Mouse (Mus musculus): ENCODE results near the gene Zmym5.
"Not testable (repeated sequence)": the region's sequence is repeated elsewhere in the genome, so short reads cannot be mapped to it uniquely, and the experiment has no call there.

Zmym5 gene

DNA sequence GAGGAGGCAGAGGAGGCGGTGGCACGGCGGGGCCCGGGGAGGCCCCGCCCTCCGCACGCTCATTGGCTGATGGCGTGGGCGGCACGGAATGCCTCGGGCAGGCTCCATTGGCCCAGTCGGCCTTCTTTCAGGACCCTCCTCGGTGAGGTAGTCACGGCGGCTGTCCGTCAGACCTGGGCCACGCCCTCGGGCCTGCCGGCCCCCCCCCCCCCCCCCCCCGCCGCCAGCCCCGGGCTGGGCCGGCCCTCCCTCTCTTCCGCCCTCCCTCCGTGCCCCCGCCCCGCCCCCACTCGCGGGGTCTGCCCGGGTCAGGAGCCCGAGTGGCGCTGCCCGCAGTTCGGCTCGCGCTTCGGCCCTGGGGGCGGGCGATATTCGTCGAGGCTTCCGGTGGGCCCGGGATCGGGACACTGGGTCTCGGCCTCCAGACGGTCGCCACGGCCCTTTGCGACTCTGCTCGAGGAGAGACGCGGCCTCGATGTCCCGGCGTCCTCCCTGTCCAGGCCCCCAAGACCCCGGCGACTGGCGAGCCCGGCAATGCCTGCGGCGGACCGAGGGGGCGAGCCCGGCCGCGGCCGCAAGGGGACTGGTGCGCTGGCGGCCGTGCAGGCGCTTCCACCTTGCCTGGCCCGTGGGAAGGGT is at the start of gene Zmym5:
Gene Zmym5, minus strand, starts transcription at position 16 of the 639 bp plus-strand sequence.
- DNase-seq = peak; percentile 92

DNA sequence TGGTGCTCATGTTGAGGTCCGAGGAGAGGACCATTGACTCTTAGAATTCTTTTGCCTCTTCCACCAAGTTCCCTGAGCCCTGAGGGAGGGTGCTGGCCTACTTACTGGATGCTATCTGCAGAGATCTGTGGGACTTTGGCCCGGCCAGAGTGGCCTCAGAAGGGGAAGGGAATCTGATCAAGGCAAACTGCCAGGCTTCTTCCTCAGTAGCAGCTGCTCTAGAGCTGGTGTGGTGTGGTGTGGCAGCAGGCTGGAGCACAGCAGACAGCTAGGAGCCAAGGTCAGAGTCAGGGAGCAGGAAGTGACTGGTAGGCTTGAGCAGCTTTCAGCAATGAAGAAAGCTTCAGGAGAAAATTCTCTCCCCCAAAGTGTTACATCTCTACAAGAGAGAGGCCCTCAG is 38.2 kb upstream of the Zmym5 start:
- DNase-seq = no peak

DNA sequence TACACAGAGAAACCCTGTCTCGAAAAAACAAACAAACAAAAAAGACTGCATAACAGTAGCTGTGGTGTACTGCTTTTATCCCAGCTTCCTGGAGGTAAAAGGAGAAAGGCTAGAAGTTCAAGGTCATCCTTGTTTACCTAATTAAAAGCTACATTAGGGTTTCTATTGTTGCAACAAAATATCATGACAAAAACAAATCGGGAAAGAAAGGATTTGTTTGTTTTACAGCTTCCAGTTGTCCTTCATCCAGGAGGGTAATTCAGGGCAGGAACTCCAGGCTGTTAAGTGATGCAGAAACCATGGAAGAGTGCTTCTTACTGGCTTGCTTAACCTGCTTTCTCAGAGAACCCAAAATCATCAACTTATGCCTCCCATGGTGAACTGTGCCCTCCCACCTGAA is 36.8 kb upstream of the Zmym5 start:
- DNase-seq = no peak

DNA sequence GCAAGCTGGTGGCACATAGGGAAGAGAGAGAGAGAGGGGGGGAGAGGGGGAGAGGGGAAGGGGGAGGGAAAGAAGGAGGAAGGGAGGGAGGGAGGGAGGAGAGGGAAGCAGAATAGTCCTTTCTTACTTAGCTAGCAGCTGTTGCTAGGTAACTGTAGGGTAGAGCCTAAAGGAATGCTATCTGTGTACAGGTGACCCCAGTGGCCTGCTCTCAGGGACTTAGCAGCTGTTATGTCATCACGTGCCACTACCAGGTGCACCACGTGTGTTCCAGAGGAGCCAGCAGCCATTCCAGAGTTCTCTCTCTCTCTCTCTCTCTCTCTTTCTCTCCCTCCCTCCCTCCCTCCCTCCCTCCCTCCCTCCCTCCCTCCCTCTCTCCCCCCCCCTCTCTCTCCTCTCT is 33.0 kb upstream of the Zmym5 start:
- DNase-seq = peak; percentile 13

DNA sequence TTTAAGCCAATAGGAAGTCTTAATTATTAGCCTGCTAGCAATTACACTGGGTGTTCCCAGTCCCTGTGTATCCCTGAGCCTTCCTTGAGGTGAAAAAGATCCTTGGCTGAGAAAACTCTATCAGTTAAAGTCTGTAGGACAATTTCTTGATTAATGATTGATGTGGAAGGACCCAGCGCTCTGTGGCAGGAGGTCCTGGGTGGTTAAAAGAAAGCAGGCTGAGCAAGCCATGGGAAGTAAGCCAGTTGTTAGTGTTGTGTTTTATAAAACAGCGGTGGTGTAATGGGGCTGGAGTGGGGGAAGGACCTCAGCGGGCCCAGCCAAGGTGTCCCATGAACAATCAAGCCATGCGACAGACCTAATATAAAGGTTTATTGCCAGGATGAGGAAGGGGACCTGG is 32.5 kb upstream of the Zmym5 start:
- DNase-seq = no peak

DNA sequence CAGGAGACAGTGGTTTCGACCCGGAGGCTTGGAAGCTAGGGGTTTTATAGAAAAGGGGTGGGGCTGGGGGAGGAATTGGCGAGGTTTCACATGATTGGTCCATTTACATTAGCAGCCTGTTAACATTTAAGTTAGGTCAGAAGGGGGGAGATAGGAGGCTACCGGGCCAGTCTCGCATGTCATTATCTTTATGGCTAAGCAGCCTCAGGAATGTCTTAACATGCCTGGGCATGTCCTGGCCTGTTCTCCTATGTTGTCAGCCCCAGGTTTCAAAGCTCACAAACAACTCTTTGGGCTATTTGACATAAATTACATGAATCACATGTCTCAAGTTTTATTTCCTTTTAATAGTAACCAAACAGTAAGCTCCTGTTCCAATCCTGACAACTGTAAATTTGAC is 23.1 kb upstream of the Zmym5 start:
- not testable (repeated sequence) for DNase-seq

DNA sequence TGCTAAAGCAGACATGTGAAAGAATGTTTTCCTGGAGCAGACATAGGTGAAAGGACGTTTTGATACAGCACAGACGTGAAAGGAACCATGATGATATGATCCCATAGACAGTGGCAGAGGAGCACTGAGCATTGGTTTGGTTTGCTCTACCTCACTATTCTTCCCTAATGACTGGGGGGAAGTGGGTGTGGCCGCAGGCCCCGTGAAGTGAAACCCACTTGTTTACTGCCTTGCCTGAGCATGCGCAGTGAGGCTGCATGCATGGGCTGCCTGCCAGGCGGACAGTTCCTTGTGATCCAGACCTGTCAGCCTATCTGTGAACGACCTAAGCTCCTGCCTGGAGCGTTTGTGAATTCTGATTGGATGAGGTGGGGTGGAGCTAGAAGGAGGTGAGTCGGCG is 21.7 kb upstream of the Zmym5 start:
- DNase-seq = not testable (repeated sequence)

DNA sequence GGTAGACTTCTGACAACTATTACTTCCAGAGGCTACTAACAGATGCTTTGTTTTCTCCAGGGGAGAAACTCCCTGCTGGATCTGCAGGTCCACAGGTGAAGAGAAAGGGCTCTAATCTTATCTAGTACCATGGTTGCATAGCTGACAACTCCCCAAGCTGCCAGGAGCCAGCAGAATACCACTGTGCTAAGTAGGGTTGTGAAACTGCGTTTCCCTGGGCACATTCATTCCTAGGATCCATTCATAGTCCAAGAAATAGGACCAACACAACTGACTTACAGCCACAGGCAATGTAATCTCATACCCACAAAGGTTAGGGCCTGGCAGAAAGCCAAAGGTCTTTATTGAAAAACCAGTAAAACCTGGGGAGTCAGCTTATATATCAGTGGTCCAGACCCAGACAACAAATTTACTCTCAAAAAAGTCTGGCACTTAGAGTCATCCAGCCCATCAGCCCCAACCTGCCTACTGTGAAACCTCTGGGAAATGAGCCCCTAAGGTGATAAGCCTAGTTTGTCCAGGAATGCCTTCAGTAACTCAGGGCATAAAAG is 21.1 kb upstream of the Zmym5 start:
- DNase-seq = no peak

DNA sequence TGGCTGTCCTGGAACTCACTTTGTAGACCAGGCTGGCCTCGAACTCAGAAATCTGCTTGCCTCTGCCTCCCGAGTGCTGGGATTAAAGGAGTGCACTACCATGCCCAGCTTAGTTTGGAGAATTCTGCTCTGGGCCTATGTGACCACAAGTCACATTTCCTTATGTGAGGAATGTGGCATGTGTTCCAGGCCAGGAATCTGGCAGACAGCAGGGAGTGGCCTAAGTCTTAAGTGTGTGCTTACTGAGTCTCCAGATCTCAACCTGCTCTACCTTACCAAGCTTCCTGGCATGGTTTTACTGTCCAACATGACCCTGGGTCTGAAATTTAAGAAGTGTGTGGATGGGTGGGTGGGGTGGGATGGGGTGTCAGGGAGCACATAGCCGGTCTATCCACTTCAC is 20.6 kb upstream of the Zmym5 start:
- DNase-seq = no peak

DNA sequence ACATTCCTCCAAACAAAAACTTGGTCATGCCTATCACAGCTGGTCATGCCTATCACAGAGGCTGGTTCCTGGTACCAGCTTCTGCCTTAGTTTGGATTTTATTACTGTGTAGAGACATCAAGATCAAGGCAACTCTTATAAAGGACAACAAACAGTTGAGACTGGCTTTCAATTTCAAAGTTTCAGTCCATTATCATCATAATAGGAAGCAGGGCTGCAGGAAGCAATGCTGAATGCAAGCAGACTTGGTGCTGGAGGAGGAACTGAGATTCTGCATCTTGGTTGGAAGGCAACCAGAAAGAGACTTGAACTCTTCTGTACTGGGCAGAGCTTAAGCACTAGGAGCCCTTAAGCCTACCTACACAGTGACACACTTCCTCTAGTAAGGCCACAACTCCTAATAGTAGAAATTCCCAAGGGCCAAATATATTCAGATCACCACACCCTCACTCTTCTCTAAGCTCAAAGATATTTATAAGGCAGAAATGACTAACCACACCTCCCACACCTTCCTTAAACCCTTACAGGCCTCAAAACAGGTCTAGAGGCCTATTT is 19.1 kb upstream of the Zmym5 start:
- DNase-seq = no peak

DNA sequence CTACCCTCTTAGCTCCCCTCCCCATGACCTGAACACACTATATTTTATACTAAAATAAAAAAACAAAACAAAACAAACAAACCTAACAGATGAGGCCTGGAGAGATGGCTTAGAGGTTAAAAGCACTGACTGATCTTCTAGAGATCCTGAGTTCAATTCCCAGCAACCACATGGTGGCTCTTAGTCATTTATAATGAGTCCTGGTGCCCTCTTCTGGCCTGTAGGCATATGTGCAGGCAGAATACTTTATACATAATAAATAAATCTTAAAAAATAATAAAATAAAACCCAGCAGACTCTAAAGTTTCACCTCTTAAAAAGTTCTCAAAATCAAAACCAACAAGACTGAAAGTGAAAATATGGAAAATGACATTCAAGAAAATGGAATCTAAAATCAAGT is 13.0 kb upstream of the Zmym5 start:
- DNase-seq = no peak

DNA sequence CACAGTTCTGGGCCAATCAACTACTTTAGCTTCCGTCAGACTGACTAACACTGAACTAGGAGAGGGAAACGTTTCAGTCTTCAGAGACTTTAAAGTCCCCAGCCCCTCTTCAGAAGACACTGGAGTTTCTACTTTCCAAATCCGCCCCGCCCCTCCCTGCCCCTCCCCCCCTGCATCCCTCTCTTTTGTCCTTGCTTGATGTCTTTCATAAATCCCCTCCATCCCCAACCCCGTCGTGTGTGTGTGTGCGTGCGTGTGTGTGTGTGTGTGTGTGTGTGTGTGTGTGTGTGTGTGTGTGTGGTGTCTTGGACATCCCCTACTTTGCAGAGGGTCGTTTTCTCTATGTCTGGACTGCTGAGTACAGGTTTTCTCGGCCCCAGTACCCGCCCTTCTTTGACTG is 6.1 kb upstream of the Zmym5 start:
- DNase-seq = no peak

DNA sequence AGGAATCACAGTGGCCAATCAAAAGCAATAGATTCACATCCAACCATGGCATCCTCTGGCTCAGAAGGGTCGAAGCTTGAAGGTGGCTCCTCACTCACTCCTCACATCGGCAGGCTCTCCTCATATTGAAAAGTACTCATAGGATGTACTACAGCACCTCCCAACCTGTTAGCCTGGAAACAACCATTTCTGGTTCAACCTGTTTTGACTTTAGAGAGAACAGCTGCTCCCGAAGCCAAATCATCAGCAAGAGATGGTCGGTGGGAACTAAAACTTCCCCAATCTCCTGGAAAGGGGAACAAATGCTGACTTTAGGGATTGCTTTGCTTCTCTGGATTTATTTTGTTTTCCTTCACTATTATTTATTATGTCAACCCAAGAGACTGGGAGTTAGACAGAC is 5.6 kb upstream of the Zmym5 start:
- DNase-seq = no peak

DNA sequence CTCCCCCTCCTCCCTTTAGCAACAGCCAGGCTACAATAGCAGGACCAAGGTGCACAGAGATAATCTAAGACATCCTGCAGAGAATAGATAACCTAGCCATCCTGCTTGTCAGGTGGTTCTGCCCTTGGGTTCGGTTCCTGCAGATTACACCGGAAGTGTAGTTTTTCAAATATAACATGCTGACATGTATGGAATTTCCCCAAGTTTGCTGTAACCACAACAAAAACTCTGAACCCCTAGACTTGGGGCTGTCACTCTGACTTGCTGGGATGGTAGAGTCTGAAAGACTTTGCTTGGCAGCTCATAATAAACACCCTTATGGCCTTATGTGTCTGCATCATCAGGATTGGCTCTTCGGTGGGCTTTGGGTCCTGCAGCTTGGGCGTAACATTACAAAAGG is 5.0 kb upstream of the Zmym5 start:
- no peak for DNase-seq

DNA sequence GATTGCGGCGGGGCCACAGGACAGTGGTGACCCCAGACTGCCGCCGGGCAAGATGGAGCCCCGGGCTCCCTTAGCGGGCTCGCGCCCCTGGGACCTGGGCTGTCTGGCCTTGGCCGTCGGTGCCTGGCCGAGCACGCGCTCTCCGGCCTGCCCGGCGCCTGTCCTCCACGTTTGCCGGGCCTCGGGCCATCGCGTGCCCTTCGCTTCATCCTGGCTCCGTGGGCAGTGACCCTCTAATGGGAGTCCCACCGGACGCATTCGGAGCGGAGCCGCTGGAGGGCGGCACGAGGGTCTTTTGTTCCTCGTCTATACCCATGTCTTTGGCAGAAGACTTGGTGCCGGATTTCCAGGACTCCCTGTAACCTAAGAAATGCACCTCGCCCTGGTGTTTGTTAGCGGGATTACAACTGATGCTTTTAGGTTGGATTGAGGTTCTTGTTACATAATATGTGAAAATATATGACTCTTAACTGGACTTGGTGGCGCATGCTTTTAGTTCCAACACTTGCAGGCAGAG is 1.1 kb upstream of the Zmym5 start:
- DNase-seq = peak; percentile 89

DNA sequence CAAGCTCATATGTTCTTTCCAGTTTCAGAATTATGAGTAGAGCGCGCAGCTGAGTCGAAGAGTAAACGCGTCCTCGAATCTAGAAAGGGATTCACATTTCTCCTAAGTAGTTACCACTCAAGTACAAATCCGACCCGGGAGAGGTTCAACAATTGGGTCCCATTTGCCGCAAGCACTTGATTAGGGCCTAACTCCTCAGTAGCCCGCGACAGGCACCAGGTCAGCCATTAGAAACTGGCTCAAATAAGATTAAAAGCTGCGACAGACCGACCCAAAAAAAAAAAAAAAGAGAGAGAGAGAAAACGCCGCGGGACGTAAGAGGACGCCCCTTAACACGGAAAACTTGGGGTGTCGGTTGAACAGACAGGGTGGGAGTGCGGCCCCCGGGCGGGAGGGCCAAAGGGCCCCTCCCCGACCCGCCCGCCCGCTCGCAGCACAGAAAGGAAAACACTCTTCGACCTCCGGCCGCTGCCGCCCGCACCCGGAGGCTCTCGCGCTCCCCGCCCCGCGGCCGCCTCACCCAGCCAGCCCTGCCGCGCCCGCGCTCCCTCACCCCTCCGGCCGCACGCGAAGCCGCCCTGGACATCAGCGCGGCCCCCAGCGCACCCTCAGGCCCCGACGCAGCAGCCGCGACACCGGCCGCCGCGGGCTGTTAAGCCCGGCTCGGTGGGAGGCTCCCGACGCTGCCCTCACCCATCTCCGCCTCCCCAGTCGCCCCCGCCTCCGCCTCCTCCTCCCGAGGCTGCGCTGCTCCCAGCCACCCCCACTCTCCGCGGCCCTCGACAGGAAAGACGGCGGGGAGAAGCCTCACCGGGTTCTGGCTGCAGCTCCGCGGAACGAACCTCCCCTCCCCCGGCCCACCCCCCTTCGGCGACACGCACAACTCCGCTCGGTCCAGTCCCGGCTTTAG is 480 bp downstream of the Zmym5 start:
- peak; percentile 67 for DNase-seq

DNA sequence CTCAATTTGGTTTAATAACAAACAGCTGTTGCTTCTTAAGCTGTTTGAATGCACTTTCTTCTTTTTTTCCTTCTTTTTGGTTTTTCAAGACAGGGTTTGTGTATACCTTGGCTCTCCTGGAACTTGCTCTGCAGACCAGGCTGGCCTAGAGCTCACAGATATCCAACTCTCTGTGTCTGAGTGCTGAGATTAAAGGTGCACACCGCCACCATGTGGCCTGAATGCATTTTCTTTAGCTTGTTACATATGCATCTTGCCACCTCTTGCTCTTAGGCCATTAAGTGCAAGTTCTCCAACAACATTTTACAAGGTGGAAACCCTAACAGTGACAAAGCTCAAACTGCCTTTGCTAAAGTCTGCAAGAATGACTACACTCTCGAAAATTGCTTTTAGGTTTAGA is 18.3 kb downstream of the Zmym5 start:
- peak; percentile 76 for DNase-seq

DNA sequence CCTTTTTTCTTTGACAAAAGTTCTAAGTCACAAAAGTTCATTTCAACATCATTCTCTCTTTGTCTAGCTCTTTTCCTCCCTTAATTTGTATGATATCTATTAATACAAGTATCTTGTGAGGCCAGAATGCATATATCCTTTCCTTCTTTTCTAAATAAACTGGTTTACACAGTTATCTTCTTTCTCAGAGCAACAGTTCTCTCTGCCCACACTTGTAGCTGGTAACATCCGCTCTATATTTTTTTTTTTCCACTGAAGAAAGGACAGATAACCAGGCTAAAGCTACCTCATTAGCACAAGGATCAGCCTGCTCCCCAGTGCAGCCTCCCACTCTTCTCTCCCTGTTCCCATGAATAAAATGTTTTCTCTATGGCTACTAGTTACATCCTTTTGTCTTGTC is 26.9 kb downstream of the Zmym5 start:
- DNase-seq = no peak

DNA sequence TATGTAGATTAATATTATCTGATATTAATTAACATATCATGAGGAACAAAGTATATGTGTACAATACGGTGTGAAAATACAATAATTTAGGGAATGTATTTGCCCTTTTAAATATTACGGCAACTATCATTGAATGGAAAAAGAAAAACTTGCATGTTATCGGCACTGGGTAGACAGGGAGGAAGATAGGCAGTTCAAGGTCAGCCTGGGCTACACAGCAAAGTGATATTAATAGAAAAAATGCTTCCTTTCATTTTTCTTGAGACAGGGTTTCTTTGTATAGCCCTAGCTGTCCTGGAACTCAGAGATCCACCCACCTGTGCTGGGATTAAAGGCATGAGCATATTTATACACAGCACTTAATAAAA is 32.6 kb downstream of the Zmym5 start:
- no peak for DNase-seq

DNA sequence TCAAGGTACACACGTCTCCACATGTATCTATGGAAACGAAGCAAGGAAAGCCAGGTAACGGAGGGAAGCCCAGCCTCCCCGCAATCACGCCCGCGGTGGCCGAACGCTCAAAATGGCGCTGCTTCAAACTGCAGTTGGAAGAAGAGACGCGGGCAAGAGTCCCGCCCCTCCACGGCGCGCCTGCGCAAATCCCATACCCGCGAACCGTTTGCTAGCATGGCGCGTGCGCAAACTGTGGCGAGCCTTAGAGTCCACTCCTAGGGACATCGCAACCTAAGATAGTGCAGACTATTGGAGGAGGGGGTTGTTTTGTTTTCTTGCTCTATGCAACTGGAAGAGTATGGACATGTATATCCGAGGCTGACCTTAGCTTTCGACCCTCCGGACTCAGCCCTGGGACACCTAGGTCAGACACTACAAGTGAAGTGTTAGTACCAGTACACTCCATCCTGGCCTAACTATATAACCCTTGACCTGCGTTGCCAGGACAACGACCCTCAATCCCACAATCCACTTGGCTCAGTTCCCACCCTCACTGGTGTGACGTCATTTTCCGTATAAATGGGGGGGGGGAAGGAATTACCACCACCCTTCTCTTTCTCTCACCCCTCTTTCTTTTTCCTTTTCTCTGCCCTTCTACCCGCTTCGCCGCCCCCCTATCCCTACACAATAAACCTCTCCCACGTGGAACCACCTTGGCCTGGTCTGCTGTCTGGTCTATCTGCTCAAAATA is 33.1 kb downstream of the Zmym5 start, which contains the start of gene Pspc1:
Gene Pspc1, minus strand, starts transcription at position 117 of the 733 bp plus-strand sequence.
- DNase-seq = peak; percentile 99

DNA sequence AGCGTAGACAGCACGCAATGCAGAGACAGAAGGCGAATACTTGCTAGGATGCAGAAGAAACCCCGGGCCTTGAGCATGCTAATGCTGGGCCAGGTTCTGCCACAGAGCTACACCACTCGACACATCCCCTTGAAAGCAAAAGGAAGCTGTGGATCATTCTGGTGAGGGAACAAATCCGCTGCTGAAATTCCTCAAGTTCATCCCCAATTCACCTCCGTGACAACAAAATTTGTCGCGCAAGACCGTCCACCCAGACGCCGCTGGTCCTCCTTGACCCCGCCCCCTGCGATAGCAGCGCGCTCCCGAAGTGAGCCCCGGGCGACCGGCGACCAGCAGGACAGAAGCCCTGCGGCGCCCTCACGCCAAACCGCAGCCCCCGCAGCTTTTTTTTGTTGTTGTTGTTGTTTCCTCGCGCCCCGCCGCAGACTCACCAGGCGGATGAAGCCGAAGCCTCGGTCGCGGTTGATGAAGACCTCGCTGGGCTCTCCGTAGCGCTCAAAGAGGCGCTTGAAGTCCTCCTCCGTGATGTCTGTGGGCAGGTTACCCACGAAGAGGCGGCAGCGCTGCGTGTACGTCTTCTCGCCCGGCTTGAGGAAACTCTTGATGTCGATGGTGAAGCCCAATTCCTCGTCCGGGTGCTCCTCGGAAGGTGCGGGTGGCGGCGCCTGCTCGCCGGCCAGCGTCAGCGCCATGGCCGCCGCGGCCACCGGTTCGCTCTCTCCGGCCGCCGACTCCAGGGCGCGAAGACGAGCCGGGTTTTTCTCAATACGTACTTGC is 34.0 kb downstream of the Zmym5 start:
- DNase-seq = peak; percentile 74

Data from retina, postnatal 1 day (tissue).